Mouse (Mus musculus): ENCODE measurements around the gene Il2. TPM values are rescaled to one million over a fixed set of nuclear protein-coding genes. Genes with fewer than 3 reads are reported as not detected.

Gene Il2
- polyA plus RNA-seq, 1 experiment: not detected

DNA sequence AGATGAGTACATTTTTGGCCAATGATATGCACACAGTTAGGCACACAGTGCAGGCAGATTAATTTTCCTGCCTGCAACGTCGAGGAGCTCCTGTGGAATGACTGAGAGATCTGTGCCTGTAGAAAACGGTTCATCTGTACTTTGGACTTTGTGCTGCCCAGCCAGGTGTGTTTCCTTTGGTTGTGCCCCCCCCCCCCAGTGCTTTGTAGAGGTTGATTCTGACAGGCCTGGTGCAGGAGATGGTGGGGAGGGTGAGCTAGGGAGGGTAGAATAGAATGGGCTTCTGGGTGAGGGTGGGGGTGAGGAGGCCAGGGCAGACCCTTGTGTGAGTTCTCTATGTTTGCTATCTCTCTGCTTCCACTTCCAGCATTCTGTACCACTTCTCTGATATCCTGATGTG, 32.5 kb upstream of the Il2 start:
- TF ChIP-seq USF1 (IDR thresholded peaks at IDR 0.05; ENCODE audit: low read depth) (no peak), MYOG (IDR thresholded peaks at IDR 0.05; ENCODE audit: control insufficient read depth, extremely low read depth, insufficient read length) (no peak), CEBPB (IDR thresholded peaks at IDR 0.05; ENCODE audit: low read depth) (no peak), CTCF (IDR thresholded peaks at IDR 0.05; ENCODE audit: control insufficient read depth, insufficient read depth, insufficient read length) (no peak), FOSL1 (IDR thresholded peaks at IDR 0.05; ENCODE audit: insufficient read depth, low read length, poor library complexity, severe bottlenecking) (no peak), MAX (IDR thresholded peaks at IDR 0.05) (no peak), MYOD1 (IDR thresholded peaks at IDR 0.05; ENCODE audit: control insufficient read depth, insufficient read length, low read depth) (no peak)
- Histone ChIP-seq H3K79me3 (ENCODE audit: low read depth) (no peaks in the 10 kb centered on the region), H3K4me3 (ENCODE audit: insufficient read depth, poor library complexity, severe bottlenecking) (no peak overlapping the region), H3ac (ENCODE audit: control insufficient read depth, insufficient read length, low read depth) (no peak overlapping the region), H3K36me3 (ENCODE audit: control insufficient read depth, insufficient read depth) (no peaks in the 10 kb centered on the region), H3K79me2 (ENCODE audit: control insufficient read depth, insufficient read depth) (no peaks in the 10 kb centered on the region), H3K27me3 (ENCODE audit: control insufficient read depth, insufficient read depth, insufficient read length) (no peaks in the 10 kb centered on the region)

DNA sequence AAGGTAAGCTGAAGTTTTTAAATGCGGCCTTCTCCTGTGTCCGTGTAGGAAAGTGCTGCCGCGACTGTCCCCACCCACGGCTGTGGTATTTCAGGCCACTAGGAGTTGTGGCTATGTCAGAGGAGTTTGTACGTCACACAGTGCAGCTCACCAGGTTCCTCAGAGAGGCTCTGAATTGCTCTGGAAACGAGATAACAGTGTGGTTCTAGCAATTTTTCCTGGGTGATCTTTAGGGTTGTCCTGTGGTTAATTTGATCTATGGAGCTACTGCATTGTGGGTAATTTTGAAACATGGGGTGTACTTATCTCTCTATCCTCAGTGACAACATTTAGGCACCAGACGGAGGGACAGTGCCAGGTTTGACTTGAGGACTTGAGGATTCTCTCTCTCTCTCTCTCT, 31.3 kb upstream of the Il2 start:
- Histone ChIP-seq H3ac (ENCODE audit: control insufficient read depth, insufficient read length, low read depth) (no peak overlapping the region), H3K27me3 (ENCODE audit: control insufficient read depth, insufficient read depth, insufficient read length) (no peaks in the 10 kb centered on the region), H3K4me3 (ENCODE audit: insufficient read depth, poor library complexity, severe bottlenecking) (no peak overlapping the region), H3K36me3 (ENCODE audit: control insufficient read depth, insufficient read depth) (no peaks in the 10 kb centered on the region), H3K79me3 (ENCODE audit: low read depth) (no peaks in the 10 kb centered on the region), H3K79me2 (ENCODE audit: control insufficient read depth, insufficient read depth) (no peaks in the 10 kb centered on the region)
- TF ChIP-seq MAX (IDR thresholded peaks at IDR 0.05) (no peak), USF1 (IDR thresholded peaks at IDR 0.05; ENCODE audit: low read depth) (no peak), MYOD1 (IDR thresholded peaks at IDR 0.05; ENCODE audit: control insufficient read depth, insufficient read length, low read depth) (no peak)

DNA sequence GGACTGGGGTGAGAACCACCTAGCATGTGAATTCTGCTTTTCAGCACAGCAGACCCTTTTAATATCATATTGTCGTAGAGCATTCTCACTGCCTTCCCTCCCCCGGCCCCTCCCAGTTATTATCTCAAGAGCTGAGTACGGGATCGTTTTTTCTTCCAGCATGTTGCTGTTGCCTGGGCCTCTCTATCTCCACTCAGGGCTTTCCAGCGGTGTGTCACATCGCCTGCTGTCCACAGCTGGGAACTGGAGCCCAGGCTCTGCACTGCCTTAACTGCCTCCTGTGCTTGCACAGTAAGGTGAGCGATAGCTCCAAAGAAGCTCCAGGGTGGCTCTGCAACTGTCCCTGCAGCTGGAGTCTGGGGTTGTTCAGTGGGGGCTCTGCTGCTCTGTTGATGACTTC, 28.6 kb upstream of the Il2 start:
- TF ChIP-seq CTCF (IDR thresholded peaks at IDR 0.05; ENCODE audit: control insufficient read depth, insufficient read depth, insufficient read length): no peak
- no peaks in the 10 kb centered on the region for H3K36me3 ChIP-seq (ENCODE audit: control insufficient read depth, insufficient read depth)
- no peak overlapping the region for H3K4me3 ChIP-seq (ENCODE audit: insufficient read depth, poor library complexity, severe bottlenecking)
- H3K27me3 ChIP-seq (ENCODE audit: control insufficient read depth, insufficient read depth, insufficient read length): no peaks in the 10 kb centered on the region
- H3K79me2 ChIP-seq (ENCODE audit: control insufficient read depth, insufficient read depth): no peaks in the 10 kb centered on the region
- H3K79me3 ChIP-seq (ENCODE audit: low read depth): no peaks in the 10 kb centered on the region
- no peak overlapping the region for H3ac ChIP-seq (ENCODE audit: control insufficient read depth, insufficient read length, low read depth)

DNA sequence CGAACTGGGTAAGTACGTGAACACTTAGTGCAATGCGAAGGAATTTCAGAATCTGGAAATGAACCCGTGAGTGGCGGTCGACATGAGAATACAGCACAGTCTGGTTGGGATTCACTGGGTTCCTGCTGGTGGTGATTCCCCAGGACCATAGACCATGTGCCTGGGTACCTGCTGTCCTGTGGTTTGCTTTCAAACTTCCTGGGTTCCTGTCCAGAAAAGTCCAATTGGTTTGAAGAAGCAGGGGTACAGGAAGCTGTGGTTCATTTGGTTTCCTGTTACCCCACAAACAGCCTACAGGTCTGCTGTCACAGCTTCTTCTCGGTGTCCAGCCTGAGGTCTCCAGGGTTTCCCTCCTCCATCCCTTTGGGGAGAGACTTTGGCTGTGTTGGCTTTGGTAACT, 27.2 kb upstream of the Il2 start:
- Histone ChIP-seq H3K27me3 (ENCODE audit: control insufficient read depth, insufficient read depth, insufficient read length) (no peaks in the 10 kb centered on the region), H3K79me2 (ENCODE audit: control insufficient read depth, insufficient read depth) (no peaks in the 10 kb centered on the region), H3K79me3 (ENCODE audit: low read depth) (no peaks in the 10 kb centered on the region), H3ac (ENCODE audit: control insufficient read depth, insufficient read length, low read depth) (no peak overlapping the region), H3K4me3 (ENCODE audit: insufficient read depth, poor library complexity, severe bottlenecking) (no peak overlapping the region), H3K36me3 (ENCODE audit: control insufficient read depth, insufficient read depth) (no peaks in the 10 kb centered on the region)
- TF ChIP-seq MYOG (IDR thresholded peaks at IDR 0.05; ENCODE audit: control insufficient read depth, extremely low read depth, insufficient read length): no peak
- TF ChIP-seq FOSL1 (IDR thresholded peaks at IDR 0.05; ENCODE audit: insufficient read depth, low read length, poor library complexity, severe bottlenecking): no peak
- no peak for TF ChIP-seq CEBPB (IDR thresholded peaks at IDR 0.05; ENCODE audit: low read depth)
- no peak for TF ChIP-seq MAX (IDR thresholded peaks at IDR 0.05)
- no peak for TF ChIP-seq USF1 (IDR thresholded peaks at IDR 0.05; ENCODE audit: low read depth)
- no peak for TF ChIP-seq MYOD1 (IDR thresholded peaks at IDR 0.05; ENCODE audit: control insufficient read depth, insufficient read length, low read depth)
- TF ChIP-seq CTCF (IDR thresholded peaks at IDR 0.05; ENCODE audit: control insufficient read depth, insufficient read depth, insufficient read length): no peak

DNA sequence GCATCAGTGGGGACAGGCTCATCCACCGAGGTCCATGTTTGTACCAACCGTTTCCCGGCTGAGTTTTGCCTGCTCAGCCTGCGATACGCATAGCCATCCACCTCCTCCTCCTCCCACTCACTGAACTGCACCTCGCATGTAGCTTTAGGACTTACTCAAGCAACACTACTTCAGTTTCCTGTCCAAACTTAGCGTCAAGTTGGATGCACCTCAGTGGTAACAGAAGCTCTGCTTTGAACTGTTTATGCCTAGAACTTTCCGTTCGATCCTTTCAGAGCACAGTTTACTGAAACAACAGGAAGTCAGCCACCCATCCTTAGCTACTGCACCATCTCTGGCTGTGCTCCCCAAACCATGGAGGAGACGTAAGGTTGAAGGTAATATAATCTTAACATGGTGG, 26.5 kb upstream of the Il2 start:
- no peak for TF ChIP-seq MYOG (IDR thresholded peaks at IDR 0.05; ENCODE audit: control insufficient read depth, extremely low read depth, insufficient read length)
- no peak for TF ChIP-seq FOSL1 (IDR thresholded peaks at IDR 0.05; ENCODE audit: insufficient read depth, low read length, poor library complexity, severe bottlenecking)
- no peak for TF ChIP-seq CEBPB (IDR thresholded peaks at IDR 0.05; ENCODE audit: low read depth)
- TF ChIP-seq MYOD1 (IDR thresholded peaks at IDR 0.05; ENCODE audit: control insufficient read depth, insufficient read length, low read depth): no peak
- TF ChIP-seq CTCF (IDR thresholded peaks at IDR 0.05; ENCODE audit: control insufficient read depth, insufficient read depth, insufficient read length): no peak
- no peak for TF ChIP-seq USF1 (IDR thresholded peaks at IDR 0.05; ENCODE audit: low read depth)
- TF ChIP-seq MAX (IDR thresholded peaks at IDR 0.05): no peak
- no peaks in the 10 kb centered on the region for H3K27me3 ChIP-seq (ENCODE audit: control insufficient read depth, insufficient read depth, insufficient read length)

DNA sequence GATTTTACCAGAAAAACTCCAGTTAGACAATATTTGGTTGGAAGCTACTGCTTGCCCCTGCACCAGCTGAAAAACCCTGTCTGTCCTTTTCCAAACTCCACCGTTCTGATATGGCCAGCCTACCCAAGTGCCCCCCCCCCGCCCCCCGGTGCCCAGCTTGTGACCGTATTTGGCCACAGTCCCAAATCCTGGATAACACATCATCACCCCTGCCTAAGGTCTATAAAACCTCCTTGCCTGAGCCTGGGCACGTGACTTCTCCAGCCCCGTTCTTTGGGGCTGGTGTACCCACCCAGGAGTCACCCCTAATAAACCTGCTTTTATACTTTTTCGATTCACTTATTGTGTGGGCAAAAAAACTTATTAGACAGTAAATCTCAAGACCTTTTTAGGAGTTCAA, 21.1 kb upstream of the Il2 start:
- TF ChIP-seq CTCF (IDR thresholded peaks at IDR 0.05; ENCODE audit: control insufficient read depth, insufficient read depth, insufficient read length): no peak
- no peak for TF ChIP-seq USF1 (IDR thresholded peaks at IDR 0.05; ENCODE audit: low read depth)
- no peak for TF ChIP-seq MAX (IDR thresholded peaks at IDR 0.05)
- TF ChIP-seq MYOG (IDR thresholded peaks at IDR 0.05; ENCODE audit: control insufficient read depth, extremely low read depth, insufficient read length): no peak
- no peak for TF ChIP-seq CEBPB (IDR thresholded peaks at IDR 0.05; ENCODE audit: low read depth)
- no peak for TF ChIP-seq FOSL1 (IDR thresholded peaks at IDR 0.05; ENCODE audit: insufficient read depth, low read length, poor library complexity, severe bottlenecking)
- TF ChIP-seq MYOD1 (IDR thresholded peaks at IDR 0.05; ENCODE audit: control insufficient read depth, insufficient read length, low read depth): no peak
- Histone ChIP-seq H3K79me2 (ENCODE audit: control insufficient read depth, insufficient read depth) (no peaks in the 10 kb centered on the region), H3ac (ENCODE audit: control insufficient read depth, insufficient read length, low read depth) (no peak overlapping the region), H3K4me3 (ENCODE audit: insufficient read depth, poor library complexity, severe bottlenecking) (no peak overlapping the region), H3K27me3 (ENCODE audit: control insufficient read depth, insufficient read depth, insufficient read length) (no peaks in the 10 kb centered on the region), H3K36me3 (ENCODE audit: control insufficient read depth, insufficient read depth) (no peaks in the 10 kb centered on the region), H3K79me3 (ENCODE audit: low read depth) (no peaks in the 10 kb centered on the region)

More for the DNA sequence above, 26.5 kb upstream of the Il2 start:
- Histone ChIP-seq H3K36me3 (ENCODE audit: control insufficient read depth, insufficient read depth) (no peaks in the 10 kb centered on the region), H3K4me3 (ENCODE audit: insufficient read depth, poor library complexity, severe bottlenecking) (no peak overlapping the region), H3ac (ENCODE audit: control insufficient read depth, insufficient read length, low read depth) (no peak overlapping the region), H3K79me2 (ENCODE audit: control insufficient read depth, insufficient read depth) (no peaks in the 10 kb centered on the region), H3K79me3 (ENCODE audit: low read depth) (no peaks in the 10 kb centered on the region)

Data from C2C12 (cell line).